Mouse (Mus musculus) B cell, adult 2 months (primary cell): Measurements from ENCODE around the gene Olfr974.
"Not testable (repeated sequence)": the region's sequence is repeated elsewhere in the genome, so short reads cannot be mapped to it uniquely, and the experiment has no call there.

Source experiments
- DNase-seq, 2 experiments: peaks; one replicate each; pipeline ENCODE4 v3.0.0; 2022

The Olfr974 gene

DNA sequence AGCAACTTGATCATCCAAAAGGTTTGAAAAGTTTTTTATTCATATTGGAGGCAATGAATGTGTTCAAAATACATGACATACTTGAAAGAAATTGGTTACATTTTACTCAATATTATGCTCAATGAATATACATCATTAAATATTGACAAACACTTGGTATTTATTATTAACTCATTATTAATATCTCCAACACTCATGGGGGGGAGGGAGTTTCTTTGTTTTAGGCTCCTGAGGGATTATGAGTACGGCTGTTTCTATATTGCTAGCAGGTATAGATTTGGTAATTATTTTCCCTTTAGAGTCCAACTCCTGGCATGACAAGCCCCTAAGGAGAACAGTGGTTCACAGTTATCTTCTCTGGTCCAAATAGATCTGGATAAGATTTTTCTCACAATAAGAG lies at the start of gene Olfr974:
TSS of gene Olfr974 (plus strand) at position 301 of the 400 bp plus-strand sequence.
- DNase-seq = no peak

DNA sequence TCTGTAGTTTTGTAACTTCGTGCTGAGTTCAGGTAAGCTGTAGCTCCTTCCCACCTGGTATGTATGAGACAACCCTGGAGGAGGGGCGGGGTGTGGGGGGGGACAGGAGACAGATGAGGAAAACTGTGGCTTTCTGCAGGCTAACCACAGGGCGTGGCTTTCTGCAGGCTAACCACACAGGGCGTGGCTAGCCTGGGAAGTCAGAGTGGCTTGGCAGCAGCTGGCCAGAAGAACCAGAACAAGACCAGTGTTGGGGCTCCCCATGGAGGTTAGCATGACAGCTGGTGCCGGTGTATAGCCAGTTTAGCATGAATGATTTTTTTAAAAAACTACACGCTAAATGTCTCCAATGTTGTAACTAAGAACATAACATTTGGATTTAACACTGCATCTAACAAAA lies 32.2 kb upstream of the Olfr974 start:
- no peak for DNase-seq

DNA sequence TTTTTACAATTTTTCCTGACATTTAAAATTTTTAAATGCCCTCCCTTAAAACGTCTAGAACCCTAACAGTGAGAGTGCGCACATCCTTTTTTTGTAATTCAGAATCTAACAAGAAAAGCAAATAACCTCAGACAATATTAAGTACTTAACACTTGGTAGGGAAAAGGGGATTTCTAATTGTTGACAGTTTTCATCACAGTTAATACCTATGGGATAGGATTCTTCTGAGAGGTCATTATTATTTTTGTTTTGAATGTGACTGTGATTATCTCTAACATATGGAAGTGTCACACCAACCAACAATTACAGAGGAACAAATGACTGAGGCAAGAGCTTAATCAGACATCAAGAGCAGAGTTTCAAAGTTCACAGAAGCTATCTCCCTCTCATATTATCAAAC lies 30.3 kb upstream of the Olfr974 start, which contains the start of gene Olfr229:
TSS of gene Olfr229 (plus strand) at position 301 of the 400 bp plus-strand sequence.
- DNase-seq = no peak

DNA sequence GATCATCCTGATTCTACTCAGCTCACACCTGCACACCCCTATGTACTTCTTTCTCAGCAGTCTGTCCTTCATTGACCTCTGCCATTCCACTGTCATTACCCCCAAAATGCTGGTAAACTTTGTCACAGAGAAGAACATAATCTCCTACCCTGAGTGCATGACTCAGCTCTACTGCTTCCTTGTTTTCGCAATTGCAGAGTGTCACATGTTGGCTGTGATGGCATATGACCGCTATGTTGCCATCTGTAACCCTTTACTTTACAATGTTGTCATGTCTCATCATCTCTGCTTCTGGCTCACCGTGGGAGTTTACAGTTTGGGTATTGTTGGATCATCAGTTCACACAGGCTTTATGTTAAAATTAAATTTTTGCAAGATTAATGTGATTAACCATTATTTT lies 27.4 kb upstream of the Olfr974 start:
- no peak for DNase-seq

DNA sequence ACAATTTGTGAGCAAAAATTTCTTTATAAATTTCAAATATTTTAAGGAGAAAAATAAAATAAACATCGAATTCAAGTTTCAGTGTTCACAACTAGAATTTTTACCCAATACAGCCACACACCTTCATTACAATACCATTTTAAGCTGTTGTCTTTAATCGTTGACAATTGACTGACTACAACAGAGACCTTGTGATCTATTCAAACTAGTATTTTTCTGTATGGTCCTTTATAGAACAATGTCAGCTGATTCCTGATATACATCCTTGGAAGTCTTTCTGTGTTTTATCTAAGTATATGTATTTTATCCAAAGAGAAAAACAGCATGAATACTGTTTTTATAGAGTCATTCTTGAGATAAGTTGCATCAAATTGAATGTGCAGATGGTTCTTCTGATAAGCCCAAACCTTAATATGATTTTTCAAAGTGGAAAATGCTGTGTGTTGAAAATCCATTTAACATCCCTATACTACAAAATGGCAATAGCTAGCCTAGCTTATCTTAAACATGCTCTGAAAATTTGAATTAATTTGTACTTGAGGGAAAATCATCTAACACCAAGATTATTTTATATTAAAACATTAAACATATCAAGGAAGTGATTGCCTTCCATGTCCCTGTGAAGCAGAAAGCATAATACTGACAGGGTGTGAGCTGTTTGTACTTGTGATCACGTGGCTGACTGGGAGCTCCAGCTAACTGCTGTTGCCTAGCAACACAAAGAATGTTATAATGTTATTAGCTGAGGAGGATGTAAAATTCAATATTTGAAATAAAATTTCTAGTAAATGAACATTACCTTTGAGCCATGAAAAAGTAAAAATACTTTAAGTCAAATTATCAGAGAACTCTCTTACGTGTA lies 9.1 kb upstream of the Olfr974 start:
- not testable (repeated sequence) for DNase-seq

DNA sequence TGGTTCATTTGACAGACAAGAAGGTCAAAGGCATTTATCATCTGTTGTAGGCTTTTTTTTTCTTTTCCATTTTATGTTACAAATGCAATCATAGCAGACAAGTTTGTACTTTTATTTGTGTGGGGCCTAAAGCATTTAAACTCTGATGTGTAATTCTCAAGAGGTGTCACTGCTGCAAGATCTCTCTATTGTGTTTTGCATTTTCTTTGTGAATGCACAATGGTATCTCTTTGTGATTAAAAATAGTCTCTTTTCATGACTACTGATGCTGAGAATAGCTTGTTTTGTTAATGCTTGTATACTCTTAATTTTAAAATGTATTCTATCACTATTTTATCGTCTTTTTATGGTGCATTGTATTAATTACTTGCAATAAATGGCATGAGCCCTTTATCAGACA lies 8.5 kb upstream of the Olfr974 start:
- not testable (repeated sequence) for DNase-seq

DNA sequence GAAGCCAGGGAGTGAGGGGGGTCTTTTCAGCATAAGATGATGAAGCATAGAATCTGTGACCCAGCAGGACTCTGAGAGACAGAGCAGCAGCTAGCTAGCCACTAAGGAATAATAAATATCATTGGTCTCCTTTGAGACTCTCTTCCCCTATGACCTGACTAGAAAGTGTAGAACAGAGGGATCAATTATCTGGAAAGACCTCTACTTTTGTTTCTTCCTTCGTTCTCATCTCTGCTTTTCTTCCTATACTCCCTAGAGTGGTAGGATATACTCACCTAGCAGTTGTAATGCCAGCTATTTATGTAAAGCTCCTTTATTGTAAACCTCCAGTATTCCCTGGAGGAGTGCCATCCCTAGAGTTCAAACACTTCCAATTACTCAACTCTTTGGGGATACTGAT lies 14.6 kb downstream of the Olfr974 start, which contains the start of gene Olfr975:
TSS of gene Olfr975 (minus strand) at position 101 of the 400 bp plus-strand sequence.
- DNase-seq = no peak

DNA sequence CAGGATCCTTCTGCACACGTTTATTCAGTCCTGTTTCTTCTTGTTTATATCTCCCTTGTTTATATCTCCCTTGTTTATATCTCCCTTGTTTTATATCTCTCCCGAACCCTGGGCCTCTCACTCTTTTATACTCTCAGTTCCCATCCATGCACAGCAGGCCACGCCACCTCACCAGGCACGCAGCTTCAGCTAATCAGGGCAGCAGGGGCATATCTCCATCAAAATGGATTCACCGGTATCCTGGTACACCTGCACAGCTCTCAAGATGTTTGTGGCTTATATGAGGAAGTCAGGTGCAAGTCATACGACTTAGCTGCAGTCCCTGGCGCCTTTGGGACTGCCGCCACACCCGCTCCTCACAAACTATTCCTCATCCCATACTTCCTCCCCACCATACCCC lies 23.7 kb downstream of the Olfr974 start, which contains the start of gene Olfr976:
TSS of gene Olfr976 (minus strand) at position 101 of the 400 bp plus-strand sequence.
- DNase-seq = not testable (repeated sequence)

DNA sequence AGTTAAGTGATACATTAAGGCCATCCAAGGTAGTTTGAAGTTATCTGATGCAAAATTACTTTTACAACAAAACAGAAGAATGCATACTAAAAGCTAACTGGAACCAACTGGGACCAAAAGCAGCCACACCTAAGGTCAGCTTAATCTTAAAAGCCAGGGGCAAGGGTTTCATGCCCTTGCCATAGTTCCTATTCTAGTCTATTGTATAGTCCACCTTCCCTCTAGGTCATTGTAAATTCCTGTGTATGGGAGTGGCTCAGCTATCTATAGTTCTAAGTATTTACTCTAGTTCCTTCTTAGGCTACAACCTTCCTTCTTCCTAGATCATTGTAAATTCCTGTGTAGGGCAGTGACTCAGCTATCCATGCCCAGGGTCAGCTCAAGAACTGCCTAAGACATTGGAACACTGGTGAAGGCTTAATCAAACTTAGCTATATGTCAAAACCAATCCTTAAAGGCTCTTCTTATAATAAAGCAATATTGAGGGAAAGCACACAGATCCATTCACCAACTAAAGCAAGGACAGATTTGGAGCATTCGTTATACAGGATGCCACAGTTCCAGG lies 39.4 kb downstream of the Olfr974 start:
- DNase-seq = not testable (repeated sequence)

DNA sequence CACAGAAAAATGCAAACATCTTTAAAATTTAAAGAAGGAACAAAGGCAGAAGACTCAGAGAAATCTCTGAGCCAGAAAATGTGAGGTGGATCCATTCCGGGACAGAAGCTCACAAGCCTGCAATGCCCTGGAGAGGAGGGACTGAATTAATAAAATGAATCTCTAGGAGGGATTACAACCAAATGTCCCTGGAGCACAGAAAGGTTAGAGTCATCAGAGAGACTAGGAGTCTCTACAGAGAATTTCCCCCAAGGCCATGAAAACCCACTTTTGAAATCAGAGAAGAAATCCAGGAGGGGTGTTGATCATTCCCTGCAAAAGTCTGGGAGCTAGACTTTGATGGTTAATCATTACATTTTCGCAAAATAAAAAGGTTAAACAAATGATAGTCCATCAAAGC lies 54.5 kb downstream of the Olfr974 start, which contains the start of gene Olfr978:
TSS of gene Olfr978 (plus strand) at position 301 of the 400 bp plus-strand sequence.
- DNase-seq = no peak
